Mouse (Mus musculus) brain, adult 10 weeks (tissue): Measurements from ENCODE around the gene Ctnnb1. TPM values are rescaled to one million over a fixed set of nuclear protein-coding genes. Genes with fewer than 3 reads are reported as not detected.

Source experiments
- polyA plus RNA-seq: library from polyadenylated mRNA; stranded (reverse); fragments of 350-450 nt; fragmentation: Illumina TruSeq; extraction: RNeasy Lipid Tissue Mini Kit (QIAGEN cat#74804); gene quantifications from one replicate; pipeline ENCODE4 v1.2.3, GENCODE M21; 2015; ENCODE audit warnings: low read depth, low replicate concordance

The Ctnnb1 gene
- polyA plus RNA-seq = 490 TPM

GRCm38 (mm10) chr9:120929081-120929480 lies at the start of gene Ctnnb1:
Gene Ctnnb1, plus strand, starts transcription at chr9:120929216.

